Mouse (Mus musculus): ENCODE data around the gene Hook2.

Gene Hook2

DNA sequence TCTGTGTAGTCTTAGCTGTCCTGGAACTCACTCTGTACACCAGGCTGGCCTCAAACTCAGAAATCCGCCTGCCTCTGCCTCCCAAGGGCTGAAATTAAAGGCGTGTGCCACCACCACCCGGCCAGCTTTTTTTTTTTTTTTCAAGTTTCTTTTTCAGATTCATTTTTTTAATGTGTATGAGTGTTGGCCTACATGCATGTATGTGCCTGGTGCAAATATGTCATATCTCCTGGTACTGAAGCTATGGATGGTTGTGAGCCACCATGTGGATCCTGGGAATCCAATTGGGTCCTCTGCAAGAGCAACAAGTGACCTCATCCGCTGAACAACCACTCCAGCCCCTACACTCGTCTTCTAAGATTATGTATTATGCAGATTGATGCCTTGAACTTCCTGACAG is 3.0 kb upstream of the Hook2 start:
- no peak for DNase-seq (ENCODE audit: low spot score)

DNA sequence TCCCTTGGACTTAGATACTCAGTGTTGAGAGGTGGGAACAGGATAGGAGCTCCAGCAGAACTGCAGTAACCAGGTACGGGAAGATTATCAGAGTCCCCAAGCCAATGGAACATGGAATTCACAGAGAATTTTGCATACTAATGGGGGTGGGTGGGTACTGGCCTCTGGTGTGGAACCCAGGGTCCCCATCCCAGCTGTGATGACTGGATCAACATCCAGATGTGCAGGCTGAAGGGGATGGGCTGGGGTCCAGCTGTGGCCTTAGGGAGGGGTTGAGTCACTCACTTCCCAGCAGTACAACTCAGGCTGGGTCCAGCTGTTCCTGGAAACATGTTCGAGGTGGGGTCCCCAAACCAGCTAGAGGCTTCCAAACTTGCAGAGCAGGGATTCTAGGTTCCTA is 2.5 kb upstream of the Hook2 start:
- no peak for DNase-seq (ENCODE audit: low spot score)

DNA sequence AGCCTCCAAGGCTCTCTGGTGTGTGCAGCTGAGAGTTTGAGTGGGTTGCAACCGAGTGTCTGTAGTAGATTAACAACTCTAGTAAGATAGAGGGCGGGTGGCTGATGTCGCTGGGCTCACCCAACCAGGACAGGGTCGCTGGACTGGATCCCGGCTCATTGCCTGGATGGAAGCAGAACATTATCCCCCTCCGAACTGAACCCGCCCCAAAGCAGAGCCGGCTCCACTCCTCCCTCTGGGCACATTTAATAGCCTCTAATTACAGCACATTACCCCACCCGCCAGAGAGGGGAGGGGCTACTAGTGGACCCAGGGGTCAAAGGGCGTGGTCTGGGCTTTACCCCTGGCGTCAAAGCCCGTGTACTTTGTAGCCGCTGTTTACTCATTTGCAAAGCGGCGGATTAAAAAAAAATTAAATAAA is 1.1 kb upstream of the Hook2 start:
- DNase-seq (ENCODE audit: low spot score), result peak; percentile 73

DNA sequence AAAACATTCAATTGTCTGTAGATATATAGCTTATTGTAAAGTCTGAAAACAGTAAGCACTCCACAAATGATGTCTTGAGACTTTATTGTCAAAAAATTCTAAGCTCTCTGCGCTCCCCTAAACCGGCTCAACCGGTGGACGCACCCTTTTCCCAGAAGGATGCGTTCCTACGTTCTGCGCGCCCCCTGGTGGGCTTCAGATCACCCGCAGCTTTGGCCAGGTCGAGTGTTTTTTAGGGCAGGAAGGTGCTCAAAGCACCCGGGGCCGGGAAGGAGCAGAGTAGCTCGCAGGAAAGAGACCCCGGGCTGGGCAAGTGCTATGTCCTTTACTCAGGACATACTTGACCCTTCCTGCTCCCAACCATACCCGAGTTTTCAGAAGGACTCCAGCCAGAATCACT is 593 bp upstream of the Hook2 start:
- DNase-seq (ENCODE audit: low spot score), result peak; percentile 98

DNA sequence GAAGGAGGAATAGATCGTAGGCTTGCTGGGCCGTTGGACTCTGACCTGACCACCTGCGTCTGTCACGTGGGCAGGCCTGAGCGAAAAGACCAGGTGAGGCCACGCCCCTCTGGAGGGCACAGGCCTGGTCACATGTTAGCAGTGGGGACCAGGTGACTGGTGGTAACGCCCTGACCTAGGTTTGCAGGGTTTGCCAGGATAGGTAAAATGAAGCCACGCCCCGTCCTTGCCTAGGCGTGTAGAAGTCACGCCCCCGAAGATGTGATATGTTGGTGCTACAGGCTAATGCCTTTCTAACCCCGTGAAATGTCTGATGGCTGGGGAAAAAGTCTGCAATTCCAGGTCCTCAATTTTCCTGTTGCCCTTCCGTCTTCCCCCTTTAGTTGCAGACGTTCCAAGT is 433 bp downstream of the Hook2 start:
- DNase-seq (ENCODE audit: low spot score), result peak; percentile 49

DNA sequence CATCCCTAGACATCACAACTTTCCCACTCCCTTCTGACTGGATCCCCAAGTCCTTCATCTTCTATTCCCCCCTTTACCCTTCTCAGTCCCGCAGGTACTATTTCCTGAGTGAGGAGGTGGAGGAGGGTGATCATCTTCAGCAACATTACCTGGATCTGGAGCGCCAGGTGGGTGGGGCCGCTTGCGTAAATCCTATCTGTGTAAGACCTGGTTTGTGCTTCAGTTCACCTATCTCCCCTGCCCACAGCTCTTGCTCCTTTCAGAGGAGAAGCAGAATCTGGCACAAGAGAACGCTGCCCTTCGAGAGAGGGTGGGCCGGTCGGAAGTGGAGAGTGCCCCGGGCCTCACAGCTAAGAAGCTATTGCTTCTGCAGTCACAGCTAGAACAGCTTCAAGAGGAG is 4.0 kb downstream of the Hook2 start:
- DNase-seq (ENCODE audit: low spot score), result no peak

DNA sequence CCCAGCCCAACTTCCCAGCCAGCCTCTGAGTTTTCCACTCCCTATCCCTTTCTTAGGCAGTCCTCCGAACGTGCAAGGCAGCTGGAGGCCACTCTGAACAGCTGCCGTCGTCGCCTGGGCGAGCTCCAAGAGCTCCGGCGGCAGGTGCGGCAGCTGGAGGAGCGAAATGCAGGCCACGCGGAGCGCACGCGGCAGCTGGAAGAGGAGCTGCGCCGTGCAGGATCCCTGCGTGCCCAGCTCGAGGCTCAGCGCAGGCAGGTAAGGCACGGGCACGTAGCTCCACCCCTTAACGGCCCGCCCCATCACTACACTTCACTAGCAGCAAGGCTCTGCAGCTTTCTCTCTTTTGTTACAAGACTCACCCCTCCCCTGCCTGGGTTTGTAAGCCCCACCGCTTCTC is 5.3 kb downstream of the Hook2 start:
- DNase-seq (ENCODE audit: low spot score), result no peak

DNA sequence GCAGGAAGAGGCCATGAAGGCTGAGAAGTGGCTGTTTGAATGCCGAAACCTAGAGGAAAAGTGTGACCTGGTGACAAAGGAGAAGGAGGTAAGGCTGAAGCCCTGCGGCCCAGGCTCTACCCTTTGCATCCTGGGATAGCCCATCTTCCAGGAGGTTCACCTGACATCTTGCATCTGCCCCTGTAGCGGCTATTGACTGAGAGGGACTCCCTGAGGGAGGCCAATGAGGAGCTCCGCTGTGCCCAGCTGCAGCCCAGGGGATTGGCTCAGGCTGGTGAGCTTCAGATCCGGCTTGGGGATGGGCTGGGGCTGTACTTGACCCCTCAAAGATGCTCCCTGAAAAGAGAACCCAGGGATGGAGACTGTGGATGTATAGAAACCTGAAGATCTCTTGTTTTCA is 6.6 kb downstream of the Hook2 start:
- DNase-seq (ENCODE audit: low spot score), result no peak

DNA sequence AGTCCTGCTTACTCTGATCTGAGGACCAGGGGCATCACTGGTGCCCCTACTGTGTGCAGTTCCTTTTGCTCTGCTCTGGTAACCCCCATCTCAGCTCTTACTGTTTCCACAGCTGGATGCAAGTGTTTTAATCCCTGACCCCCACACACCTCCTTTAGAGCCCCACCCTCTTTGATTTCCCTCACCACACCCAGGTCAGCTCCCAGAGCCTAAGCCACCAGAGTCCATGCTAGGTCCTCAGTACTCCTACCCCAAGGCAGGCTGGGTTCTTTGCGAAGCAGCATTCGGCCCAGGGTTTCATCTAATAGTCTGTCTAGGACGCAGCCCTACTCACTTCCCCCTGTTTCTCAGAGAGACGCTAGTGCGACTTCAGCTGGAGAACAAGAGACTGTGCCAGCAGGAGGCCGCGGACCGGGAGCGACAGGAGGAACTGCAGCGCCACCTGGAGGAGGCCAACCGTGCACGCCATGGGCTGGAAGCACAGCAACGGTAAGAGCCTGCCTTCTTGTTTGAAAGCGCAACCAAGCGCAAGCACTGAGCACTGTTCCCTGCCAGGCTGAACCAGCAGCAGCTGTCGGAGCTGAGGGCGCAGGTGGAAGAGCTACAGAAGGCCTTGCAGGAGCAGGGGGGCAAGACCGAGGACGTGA is 7.4 kb downstream of the Hook2 start:
- DNase-seq (ENCODE audit: low spot score), result peak; percentile 89

DNA sequence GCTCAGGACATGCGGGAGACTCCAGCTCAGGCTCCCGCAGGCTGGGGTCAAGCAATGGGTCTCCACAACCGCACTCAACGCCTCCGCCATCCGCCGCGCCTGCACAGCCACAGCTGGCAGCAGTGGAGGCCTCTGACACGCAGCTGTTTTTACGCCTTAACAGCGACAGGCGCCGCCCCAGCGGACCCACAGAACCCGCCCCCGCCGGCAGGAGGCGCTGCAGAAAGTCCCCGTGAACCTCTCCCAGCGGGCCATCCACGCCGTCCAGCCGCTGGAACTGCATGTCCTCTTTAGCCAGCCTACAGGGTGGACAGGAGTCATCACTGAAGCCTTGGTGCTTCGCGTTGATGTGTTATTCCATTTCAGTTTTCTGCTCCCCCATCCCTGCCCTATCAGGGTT is 17.3 kb downstream of the Hook2 start:
- DNase-seq (ENCODE audit: low spot score), result no peak

DNA sequence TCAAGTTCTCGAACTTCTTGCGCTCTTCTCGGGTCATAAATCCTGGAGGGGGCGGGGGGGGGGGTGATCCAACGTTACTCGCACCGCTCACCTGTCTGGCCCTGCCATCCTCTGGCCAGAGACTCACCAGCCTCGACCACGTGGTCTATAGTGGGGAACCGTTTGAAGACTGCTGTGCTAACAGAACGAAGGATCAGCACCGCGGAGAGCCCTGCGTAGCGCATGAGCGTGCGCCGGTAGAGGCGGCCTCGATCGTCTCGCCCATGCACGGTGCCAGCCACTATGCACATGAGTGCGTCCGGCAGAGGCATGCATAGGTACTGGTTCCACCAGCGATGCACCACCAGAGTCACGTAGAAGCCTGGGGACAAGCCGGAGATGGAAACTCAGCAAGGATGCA is 20.8 kb downstream of the Hook2 start:
- no peak for DNase-seq (ENCODE audit: low spot score)

DNA sequence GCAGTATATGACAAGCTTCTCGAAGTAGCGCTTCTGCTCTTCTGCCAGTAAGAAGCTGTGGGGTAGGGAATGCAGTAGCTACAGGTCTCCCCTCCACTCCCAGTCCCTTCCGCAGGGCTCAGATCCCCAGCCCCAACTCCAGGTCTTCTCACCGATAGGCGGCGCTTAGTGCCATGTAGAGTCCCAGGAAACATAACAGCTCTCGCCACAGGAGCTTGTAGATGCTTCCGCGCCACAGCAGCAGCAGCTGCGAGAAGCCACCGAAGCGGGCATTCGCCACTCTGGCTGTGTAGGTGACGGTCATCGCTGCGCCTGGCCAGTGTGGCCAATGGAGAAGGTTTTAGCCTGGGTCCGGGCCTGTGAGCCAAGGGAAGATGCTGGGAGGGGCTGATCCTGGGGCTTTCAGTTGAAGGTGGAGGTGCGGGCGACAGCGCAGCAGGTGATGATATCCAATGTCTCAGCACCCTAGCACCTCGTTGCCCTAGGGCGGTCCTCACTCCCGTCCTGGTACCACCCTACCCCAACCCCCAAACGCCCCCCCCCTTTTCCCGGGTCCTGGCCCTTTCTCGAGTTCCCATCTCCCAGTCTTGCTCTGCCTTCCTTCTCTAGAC is 22.9 kb downstream of the Hook2 start:
- DNase-seq (ENCODE audit: low spot score), result no peak

DNA sequence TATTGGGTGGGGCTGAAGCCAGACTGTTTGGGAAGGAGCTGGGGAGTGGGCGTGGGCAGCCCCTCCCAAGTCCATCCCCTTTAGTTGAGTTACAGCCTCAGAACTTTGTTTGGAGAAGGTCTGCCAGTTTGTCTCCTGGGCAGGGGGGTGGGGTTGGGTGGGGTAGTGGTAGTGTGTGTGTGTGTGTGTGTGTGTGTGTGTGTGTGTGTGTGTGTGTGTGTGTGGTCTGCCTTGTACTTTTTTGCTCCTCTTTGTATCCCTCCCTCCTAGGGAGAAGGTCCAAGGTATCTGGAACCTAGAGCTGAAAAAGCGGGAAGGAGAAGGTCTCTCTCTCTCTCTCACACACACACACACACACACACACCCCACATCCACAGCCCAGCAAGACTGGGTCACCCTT is 24.0 kb downstream of the Hook2 start, which contains the start of gene Best2:
Gene Best2 (minus strand): TSS at position 101 of the 400 bp plus-strand sequence.
- no peak for DNase-seq (ENCODE audit: low spot score)

DNA sequence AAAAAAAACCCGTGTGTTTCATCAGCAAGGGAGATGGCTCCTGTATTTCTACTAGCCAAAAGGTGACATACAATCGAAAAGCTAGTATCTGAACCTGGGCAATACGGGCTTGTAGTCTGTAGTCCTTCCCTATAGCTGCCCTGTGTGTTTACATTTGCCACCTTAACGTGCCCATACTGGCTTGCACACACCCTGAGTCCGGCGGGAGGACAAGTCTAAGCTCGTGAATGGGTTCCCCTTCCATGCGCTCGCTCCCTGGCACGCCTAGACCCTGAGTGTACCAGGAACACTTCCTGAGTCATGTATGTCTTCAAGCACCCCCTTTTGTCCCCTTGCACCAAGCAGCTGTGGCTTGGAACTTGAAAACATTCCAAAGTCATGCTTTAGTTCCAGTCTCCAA is 26.3 kb downstream of the Hook2 start:
- no peak for DNase-seq (ENCODE audit: low spot score)

DNA sequence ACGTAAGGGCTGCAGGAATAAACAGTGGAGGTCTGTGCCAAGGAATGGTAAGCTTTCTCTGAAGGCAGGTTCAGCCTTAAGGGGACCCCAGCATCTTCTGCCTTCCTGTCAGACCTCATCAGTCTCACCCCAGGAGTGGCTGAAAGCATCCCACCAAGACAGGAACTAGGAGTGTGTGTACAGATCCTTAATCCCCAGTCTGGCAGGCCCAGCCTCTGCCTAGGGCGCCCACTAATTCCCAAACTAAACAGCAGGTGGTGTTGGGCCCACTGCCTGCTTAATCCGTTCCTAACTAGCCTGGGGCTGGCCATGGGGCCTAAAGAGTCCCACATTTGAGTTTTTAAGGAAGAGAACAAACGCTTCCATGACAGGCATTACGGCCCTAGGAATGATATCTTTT is 26.8 kb downstream of the Hook2 start:
- DNase-seq (ENCODE audit: low spot score), result no peak

DNA sequence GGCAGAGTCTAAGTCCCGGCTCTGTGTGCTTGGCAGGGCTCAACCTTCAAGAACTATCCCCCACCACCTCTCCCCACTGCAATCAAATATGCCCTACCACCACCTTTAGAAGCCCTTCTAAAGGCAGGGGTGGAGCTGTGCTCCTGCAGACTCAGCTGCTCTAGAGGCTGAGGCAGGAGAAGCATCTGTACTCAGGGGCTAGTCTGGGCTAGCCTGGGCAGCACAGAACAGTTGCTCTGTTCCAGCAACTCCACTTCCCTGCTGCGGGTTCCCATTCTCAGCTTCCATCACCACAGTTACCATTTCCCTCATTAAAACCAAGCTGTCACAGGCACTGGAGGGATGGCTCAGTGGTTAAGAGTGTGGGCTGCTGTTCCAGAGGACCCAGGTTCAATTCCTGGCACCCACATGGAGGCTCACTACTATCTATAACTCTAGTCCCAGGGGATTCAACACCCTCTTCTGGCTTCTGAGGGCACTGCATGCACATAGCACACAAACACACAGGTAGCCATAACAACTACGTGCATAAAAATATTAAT is 31.2 kb downstream of the Hook2 start:
- no peak for DNase-seq (ENCODE audit: low spot score)

DNA sequence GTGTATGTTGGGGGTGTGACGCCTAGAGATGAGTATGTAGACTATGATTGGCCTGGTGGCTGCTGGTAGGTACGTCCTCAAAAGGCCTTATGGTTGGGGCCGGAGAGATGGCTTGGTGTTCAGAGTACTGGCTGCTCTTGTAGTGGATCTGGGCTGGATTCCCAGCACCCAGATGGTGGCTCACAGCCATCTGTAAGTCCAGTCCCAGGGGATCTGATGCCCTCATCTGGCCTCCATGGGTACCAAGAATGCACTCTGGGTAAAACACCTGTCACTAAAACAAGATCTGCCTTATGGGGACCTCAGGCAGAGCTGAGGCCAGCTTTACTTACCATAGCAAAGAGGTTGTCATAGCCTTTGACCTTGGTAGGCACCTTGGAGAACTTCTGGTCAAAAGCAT is 33.4 kb downstream of the Hook2 start:
- peak; percentile 61 for DNase-seq (ENCODE audit: low spot score)

DNA sequence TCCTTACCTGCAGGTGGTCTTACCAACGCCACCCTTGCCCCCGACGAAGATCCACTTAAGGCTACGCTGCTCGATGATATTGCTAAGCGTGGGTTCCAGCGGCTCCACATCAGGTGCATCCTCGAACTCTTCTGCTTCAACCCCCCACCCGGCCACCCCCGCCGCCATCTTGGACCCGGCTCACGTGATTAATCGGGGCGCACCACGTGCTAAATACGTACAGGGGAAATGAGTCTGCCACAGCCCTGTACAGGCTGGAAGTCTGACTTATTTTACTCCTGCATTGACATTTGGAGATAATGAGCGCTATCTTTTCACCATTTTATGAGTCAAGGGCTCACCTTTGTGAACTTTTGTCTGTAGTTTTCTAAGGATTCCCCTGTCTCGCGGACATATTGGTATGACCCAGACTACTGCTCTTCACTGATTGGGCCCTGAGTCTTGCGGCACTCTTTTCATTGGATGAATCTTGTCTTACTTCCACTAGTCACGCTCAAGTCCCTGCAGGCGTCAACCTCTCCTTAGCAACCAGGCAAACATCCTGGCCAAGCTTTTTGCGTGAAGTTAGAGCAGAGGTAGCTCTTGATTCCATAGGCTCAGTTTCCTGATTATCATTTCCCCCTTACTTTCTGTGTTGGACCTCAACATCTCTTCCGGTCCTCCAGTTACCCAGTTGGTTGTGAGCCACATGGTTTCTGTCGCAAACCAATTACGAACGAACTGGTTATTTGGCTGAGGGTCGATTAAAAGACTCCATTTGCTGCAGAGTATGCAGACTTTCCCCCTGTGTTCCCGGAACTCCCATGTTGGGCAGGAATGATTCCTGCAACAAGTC is 34.9 kb downstream of the Hook2 start, which contains the start of gene Asna1:
Gene Asna1 (minus strand): TSS at position 184 of the 835 bp plus-strand sequence.
- DNase-seq (ENCODE audit: low spot score), result peak; percentile 96

DNA sequence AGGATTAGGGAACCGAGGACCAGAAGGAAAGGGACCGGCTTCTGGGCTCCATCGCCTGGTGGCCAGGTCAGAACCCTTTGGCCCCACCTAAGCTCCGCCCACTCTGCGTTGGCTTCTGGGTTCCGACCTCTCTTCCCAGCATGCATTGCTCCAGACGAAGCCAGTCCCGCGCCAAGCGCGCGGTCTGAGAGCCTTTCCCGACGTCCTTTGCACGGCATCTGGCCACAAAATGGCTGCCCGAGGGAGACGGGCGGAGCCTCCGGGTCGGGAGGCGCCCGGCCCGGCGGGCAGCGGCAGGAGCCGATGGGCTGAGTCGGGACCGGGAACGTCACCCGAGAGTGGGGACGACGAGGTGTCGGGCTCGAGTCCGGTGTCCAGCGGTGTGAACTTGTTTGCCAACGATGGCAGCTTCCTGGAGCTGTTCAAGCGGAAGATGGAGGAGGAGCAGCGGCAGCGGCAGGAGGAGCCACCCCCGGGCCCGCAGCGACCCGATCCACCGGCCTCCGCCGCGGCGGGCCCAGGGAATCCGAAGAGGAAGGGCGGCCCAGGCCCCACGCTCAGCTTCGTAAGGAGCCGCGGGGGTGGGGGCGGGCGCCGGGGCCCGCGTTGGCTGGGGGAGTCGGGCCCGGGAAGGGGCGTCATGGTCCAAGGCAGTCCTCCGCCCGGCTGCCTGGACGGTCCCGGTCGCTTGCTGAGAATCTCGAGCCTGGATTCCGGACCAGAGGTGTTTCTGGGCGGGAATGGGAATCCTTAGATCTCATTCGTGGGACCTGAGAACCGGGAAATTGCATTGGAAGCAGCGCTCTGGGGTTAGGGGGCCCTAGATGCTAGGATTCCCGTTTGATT is 36.5 kb downstream of the Hook2 start, which contains the start of gene Trir:
Gene Trir (plus strand): TSS at position 154 of the 846 bp plus-strand sequence.
- peak; percentile 99 for DNase-seq (ENCODE audit: low spot score)

DNA sequence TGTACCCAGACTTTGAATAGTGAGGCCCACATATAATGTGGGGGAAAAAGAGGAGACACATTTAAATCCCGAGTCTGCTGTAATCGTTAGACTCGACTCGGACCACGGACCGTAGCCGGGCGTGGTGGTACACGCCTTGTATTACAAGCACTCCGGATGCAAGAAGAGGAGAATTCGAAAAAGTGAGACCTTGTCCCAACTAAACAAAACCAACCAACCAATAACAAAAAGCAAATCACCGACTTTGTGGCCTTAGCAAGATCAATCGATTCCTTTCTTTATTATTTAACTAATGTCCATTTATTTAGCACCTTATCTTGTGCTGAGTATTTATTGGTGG is 37.1 kb downstream of the Hook2 start:
- peak; percentile 46 for DNase-seq (ENCODE audit: low spot score)

DNA sequence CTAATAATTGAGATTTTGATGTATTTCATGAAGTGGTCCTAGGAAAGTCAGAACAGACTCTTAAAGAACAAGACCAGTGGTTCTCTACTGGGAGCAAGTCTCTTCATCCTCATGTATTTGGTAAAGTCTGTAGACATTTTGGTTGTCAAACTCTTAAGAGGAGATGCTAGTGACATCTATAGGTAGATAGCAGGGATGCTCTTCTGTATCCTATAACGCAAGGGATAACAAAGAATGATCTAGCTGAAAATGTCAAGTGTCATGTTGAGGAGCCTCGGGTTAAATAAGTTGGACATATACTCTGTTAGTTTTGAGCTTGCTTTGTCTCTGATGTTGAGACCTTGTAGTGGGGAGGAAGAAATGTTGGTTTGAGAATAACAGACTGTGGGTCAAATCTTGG is 37.5 kb downstream of the Hook2 start:
- DNase-seq (ENCODE audit: low spot score), result peak; percentile 59

DNA sequence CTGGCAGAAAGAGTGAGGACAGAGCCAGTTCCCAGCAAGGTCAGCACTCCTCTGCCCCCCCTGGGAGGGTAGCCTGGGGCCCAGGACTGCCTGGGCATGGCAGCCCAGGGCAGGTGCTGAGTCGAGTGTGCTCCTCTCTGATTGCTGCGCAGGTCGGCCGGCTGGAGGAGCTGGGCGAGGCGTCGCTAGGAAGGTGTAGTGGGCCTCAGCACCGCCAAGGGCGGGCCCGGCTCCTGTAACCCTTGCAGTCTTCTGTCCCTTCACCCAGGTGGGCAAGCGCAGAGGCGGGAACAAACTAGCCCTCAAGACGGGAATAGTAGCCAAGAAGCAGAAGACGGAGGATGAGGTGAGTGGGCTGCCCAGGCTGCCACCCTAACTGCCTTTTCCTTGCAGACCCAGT is 38.9 kb downstream of the Hook2 start:
- no peak for DNase-seq (ENCODE audit: low spot score)

Measured in MN1 (cell line).